Mouse (Mus musculus) lung, postnatal 36 days (tissue): ENCODE results near the gene Aanat.
"Not testable (repeated sequence)": the region's sequence is repeated elsewhere in the genome, so short reads cannot be mapped to it uniquely, and the experiment has no call there.

Experiments
- DNase-seq: peaks from one replicate; pipeline ENCODE4 v3.0.0; 2022; ENCODE audit warnings: mixed read lengths

The Aanat gene

DNA sequence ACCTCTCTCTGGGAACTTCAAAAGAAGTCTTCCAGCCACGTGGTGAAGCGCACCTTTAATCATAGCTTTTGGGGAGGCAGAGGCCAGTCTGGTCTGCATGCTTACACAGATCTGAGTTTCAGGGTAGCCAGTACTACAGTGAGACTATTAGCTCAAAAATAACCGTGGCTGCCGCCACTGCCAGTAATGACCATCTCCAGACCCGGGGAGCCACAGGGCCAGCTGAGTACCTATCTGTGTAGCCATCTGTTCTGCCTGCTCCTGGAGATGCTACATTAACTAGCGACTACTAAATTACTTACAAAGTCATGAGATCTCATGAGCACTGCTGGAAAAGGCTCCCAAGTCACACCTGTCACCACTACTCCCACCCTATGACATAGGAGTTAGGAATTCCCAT lies 11.2 kb upstream of the Aanat start:
- DNase-seq, result no peak

- peak; percentile 21 for DNase-seq
Observed at GRCm38 (mm10) chr11:116575396-116575795, 10.8 kb upstream of the Aanat start.

- no peak for DNase-seq
Observed at GRCm38 (mm10) chr11:116579280-116579679, 7.0 kb upstream of the Aanat start.

DNA sequence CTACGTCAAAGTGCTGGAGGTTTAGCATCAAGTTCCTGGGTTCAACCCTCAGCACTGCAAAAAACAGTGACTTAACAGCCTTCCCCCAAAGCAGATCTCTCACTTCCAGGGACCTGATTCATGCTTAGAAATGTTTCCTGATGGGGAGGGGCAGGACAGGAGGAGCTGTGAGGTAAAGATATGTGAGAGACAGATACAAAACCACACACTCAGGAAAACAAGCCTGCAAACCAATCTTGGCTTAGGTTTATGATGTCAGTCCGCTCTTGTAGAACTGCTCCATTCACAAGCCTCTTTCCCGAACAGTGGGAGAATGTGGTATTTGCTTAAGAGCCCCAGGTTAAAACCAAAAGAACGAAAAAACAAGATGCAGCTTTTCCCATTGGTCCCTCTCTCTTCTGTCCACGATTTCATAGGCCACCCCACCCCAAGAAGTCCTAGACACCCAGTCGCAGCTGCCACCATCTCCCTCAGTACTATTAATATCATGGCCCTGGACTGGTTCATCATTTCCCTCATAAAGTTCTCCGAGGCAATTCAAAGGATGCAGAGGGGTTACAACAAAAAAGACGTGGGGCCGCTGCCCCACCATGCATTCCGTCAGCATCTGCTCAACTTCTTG lies 6.1 kb upstream of the Aanat start:
- no peak for DNase-seq

DNA sequence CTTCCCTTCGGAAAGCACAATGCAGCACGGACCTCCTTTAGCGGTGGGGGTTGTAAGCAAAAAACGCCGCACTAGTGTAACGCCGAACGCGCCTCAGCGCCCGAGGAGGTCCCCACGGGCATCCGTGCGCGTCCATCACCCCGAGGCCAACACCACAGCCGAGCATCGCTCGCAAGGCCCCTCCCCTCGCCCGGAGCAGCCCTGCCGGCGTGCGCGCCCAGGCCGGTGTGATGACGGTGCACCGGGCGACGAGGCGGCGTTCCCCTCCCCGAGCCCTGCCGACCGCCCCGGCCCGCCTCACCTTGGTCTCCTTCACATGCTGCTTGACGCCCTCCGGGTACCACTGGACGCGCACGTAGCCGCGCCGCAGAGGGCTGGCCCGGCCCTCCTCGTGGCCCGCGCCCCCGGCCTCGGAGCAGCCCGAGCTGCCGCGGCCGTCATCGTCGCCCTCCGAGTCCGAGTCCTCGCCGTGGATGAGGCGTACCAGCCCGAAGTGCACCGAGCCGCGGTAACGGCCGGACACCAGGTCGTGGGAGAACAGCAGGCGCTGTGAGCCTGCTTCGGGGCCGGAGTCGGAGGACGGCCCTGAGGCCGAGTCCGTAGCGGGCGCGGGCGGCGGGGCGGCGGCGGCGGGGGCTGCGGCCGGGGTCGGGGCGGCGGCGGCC lies 5.4 kb upstream of the Aanat start:
- DNase-seq, result peak; percentile 35

- peak; percentile 89 for DNase-seq
Observed at GRCm38 (mm10) chr11:116581376-116581814, 4.8 kb upstream of the Aanat start, which contains the start of gene Ube2o. Ube2o (minus strand) TSS chr11:116581447.

DNA sequence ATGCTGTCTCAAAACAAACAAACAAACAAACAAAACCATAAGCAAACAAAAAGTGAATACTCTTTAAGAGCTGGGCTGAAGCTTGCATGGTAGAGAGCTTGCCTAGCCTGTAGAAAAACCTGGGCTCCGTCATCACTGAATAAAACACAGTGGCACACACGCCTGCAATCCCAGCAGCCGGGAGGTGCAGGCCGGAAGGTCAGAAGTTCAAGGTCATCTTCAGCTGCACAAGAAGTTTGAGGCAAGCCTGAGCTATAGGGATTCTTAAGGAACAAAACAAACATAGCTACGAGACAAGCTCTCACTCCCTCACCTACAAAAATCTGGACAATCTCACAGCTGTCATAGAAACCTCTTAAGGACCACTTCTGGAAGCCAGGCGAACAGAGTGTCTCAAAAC lies 550 bp upstream of the Aanat start:
- no peak for DNase-seq

- peak; percentile 83 for DNase-seq
Observed at GRCm38 (mm10) chr11:116586801-116587631, 784 bp downstream of the Aanat start.

DNA sequence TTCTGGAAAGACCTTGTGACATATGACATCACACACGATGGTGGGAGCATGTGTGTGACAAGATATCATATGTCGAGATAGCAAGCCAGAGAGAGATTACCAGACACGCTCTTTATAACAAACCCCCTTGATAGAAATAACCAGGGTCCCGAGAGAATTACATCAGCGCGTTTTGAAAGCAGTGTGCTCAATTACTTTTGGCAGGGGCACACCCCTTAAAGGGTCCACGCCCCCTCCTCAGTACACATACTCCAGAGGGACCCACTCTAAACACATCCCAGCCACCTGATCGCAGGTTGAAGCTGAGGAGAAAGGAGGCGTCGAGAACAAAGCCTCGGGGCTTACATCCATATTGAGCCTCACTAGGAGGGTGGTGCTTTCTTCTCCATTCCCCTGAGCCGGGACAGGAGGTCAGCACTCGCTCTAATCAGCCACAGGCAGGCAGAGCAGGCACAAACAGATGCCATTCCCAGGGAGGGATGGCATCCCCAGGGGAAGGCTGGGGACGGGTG lies 2.8 kb downstream of the Aanat start:
- no peak for DNase-seq

- DNase-seq, result no peak
Observed at GRCm38 (mm10) chr11:116589574-116589973, 3.3 kb downstream of the Aanat start.

DNA sequence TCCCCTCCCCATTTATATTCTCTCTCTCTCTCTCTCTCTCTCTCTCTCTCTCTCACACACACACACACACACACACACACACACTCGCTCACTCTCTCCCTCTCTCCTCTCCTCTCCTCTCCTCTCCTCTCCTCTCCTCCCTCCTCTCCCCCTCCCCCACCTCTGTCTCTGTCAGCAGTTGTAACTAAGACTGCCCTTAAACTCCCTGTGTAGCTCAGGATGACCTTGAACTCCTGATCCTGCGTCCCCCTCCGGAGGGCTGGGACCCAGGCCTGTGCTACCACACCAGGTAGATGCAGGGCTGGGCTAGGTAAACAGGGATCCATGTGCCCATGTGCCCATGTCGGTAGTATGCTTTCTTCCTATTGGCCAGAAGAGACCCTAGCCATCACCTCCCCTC lies 5.4 kb downstream of the Aanat start:
- DNase-seq, result no peak

- DNase-seq, result peak; percentile 98
Observed at GRCm38 (mm10) chr11:116592428-116592827, 6.2 kb downstream of the Aanat start.

- no peak for DNase-seq
Observed at GRCm38 (mm10) chr11:116593345-116593744, 7.1 kb downstream of the Aanat start.

GRCm38 (mm10) chr11:116596766-116597165 lies 10.5 kb downstream of the Aanat start:
- no peak for DNase-seq

DNA sequence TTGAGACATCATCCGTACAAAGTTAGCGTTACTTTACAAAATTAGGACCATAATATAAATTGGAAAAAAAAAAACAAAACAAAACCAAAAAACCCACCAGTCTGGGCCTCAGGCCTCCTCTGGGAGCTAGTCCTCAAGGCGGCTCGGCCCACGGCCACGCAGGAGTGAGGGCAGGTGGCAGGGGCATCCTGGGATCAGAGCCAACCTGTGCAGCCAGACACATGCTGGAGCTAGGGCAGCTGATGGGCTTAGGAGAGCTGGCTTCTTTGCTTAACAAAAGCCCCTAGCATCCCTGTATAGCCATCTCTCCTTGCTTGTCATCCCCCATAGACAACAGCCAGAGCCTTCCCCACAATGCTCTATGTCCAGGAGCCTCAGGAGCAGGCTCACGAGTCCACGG lies 12.0 kb downstream of the Aanat start:
- DNase-seq, result no peak

DNA sequence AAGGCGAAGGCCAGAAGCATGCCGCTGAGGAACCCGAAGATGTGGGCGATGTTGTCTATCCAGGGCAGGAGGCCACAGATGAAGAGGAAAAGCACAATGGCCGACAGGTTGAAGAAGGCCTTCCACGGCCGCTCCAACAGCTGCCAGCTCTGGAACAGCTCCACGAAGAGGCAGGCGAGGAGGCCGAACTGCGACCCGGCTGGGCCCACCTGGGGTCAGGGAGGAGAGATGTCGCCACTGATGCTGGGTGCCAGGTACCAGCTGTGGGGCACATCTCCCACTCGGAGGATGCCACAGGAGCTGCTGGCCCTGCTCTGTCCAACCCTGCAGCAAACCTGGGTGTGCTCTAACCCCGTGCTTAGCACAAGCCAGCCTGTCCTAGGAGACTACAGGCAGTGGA lies 13.0 kb downstream of the Aanat start:
- DNase-seq, result no peak

- DNase-seq, result no peak
Observed at GRCm38 (mm10) chr11:116601166-116601565, 14.9 kb downstream of the Aanat start.

- DNase-seq, result no peak
Observed at GRCm38 (mm10) chr11:116602043-116602442, 15.8 kb downstream of the Aanat start.

DNA sequence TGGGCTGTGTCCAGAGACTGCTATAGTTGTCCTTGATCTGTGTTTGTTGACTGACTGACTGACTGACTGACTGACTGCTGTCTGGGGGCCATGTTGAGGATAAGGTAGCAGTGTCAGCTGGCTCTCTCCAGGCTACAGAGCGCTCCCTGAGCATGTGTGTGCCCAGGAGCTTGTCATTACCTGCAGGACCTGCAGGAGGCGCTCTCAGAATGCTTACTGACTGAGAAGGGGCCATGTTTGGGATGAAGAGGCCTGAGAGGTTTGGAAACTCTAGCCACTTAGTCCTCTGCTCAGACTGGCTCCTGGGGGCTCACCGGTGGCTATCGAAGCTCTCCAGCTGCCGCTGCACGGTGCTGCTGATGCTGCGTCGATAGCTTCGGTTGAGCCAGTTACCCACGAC lies 17.1 kb downstream of the Aanat start:
- peak; percentile 72 for DNase-seq

- no peak for DNase-seq
Observed at GRCm38 (mm10) chr11:116604097-116604496, 17.9 kb downstream of the Aanat start.

- DNase-seq, result no peak
Observed at GRCm38 (mm10) chr11:116607717-116608116, 21.5 kb downstream of the Aanat start.

DNA sequence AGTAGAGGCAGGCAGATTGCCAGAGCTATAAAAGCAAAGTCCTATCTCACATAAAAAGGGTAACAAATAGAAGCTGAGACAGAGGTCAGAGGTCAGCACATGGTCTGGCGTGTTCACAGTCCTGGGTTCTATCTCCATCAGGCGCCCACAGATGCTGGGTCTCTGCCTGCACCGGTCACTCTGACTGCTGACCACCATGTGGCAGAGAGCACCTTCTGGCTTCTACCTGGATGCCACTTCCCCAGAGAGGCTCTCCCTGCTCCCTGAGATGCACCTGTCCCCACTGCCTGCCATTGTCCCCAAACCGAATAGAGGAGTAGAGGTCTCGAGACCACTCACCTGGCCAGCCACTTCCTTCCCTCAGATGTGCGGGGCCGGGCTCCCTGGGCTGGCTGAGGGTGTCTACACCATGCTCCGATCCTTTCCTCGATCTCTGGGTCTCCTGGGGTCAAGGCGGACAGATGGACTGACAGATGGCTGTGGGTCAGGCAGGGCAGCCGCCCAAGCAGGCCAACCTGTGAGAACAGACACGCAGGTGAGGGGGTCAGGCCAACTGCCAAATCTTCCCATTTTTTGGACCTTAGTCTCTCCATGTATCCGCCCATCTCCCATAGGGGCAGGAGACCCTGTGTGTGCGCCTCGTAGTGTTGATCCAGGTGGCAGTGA lies 23.9 kb downstream of the Aanat start:
- DNase-seq, result no peak

- not testable (repeated sequence) for DNase-seq
Observed at GRCm38 (mm10) chr11:116611168-116611567, 24.9 kb downstream of the Aanat start.
